Mouse (Mus musculus) lung, postnatal 14 days (tissue): ENCODE results near the gene Wnt11.

ENCODE experiments used
- DNase-seq: peaks from one replicate; pipeline ENCODE4 v3.0.0; 2021

The Wnt11 gene

GRCm38 (mm10) chr7:98834711-98835321 lies at the start of gene Wnt11:
Gene Wnt11 (plus strand): TSS chr7:98835112.
- DNase-seq, result peak; percentile 64

DNA sequence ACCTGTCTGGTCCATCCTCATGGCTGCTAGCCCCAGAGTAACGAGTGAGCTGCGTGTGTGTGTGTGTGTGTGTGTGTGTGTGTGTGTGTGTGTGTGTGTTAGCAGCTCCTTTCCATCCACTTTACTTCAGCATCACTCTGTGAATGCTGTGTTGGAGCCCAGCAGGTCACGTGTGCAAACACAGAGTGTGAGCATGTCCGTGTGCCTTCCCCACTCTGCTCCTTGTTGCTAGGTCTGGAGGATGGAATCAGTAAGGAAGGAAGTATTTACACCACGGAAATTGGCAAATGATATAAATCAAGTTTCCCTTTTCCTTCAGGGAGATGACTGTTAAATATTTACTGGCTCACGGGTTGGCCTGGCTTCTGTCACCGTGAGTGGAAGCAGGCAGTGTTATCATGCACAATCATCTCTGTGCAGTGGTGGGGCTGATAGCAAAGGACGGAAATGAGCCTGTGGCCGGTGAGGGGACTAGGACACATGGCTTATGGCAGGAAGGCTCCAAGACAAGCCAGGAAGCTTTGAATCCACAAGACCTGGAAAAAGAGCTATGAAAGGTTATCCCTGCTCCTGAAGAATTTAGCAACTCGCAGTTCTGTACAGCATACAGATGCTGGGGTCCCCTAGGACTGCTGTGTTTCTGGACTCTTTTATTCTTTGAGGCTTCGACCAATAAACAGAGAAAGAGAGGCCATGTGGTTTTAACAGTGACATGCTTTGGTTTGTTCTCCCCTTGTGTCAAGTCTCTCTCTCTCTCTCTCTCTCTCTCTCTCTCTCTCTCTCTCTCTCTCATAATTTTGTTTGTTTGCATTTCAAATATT lies 47.9 kb upstream of the Wnt11 start:
- DNase-seq, result no peak

DNA sequence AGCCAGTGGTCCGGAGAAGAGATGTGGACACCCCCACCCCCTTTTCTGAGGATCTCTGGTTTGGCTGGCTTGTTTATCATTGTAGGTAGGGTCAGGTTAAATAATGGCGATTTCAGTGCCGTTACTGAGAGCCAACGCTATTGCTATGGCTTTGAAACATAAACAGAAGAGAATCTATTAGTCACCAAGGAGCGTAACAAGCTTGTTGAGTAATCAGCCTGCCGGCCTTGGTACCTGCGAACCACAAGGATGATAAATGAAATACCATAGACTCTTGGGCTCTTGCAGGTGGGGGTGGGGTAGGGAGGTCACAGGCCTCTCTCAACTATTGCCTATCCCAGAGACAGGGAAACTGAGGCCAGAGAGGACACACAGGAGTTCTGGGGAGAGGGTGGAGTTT lies 46.2 kb upstream of the Wnt11 start:
- no peak for DNase-seq

DNA sequence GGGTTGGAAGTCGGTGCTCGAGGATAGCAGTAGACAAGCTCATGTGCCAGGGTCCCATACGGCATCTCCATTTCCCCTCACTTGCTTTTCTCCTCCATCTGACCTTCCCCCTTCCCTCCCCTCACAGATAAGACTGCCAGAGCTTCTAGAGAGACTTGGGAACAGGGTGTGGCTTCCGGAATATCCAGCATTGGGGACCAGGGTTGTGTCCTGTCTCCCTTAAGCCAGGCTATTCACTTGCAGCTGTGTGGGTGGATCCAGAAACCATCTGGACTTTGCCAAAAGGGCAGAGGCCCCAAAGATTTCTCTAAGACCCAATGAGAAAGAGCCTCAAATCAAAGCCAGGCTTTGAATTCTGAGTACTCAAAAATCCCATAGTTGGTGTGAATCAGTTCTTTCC lies 45.8 kb upstream of the Wnt11 start:
- DNase-seq, result no peak

GRCm38 (mm10) chr7:98791864-98792263 lies 43.0 kb upstream of the Wnt11 start:
- DNase-seq, result no peak

DNA sequence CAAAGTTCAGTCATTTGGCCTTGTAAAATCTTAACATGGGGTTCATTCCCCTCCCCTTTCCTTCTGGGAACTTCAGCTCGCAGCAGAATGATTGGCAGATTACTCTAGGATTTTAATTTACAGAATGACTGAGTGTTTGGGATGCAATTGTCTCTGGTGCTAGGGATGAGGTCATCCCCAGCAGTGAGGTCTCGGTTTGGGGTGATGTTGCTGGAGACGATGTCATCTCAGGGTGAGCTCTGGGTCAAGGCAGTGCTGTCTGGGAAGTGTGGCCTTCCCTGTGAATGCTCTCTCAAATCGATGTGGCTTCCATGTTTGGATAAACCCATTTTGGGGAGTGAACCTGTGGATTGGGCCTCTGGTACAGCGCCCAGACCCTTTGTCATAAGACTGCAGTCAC lies 41.1 kb upstream of the Wnt11 start:
- no peak for DNase-seq

DNA sequence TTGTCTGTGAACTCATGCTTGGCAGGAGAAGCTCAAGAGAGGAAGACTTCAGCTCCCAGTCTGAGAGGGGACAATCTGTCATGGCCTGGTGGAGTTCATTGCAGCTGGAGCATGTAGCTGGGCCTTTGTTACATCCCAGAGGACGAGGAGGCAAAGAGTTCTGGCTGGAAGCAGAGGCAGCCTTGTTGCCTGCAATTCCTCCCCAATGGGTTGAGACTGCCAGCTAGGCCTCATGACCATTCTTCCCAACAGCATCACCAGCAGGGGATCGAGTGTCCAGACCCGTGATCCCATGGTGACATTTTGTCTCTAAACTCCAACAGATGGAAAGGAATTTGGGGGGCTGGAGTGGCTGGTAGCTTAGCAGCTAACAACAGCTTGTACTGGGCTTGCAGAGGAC lies 40.5 kb upstream of the Wnt11 start:
- no peak for DNase-seq

DNA sequence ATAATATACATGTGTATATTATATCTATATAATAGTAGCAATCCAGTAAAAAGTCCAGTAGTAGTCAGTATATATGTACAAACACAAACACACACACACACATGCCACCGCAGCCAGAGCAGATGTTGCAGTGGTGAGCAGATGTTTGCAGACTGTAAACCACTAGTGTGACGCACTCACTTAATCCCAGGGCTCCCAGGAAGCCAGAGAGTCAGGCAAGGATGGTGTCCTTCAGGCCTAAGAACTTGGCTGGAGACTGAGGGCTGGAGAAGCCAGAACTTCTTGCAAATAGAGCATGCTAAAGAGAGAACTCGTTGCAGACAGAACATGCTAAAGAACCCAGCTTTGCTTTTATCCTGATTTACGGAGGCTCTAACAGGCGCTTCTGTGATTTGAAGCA lies 39.3 kb upstream of the Wnt11 start:
- no peak for DNase-seq

DNA sequence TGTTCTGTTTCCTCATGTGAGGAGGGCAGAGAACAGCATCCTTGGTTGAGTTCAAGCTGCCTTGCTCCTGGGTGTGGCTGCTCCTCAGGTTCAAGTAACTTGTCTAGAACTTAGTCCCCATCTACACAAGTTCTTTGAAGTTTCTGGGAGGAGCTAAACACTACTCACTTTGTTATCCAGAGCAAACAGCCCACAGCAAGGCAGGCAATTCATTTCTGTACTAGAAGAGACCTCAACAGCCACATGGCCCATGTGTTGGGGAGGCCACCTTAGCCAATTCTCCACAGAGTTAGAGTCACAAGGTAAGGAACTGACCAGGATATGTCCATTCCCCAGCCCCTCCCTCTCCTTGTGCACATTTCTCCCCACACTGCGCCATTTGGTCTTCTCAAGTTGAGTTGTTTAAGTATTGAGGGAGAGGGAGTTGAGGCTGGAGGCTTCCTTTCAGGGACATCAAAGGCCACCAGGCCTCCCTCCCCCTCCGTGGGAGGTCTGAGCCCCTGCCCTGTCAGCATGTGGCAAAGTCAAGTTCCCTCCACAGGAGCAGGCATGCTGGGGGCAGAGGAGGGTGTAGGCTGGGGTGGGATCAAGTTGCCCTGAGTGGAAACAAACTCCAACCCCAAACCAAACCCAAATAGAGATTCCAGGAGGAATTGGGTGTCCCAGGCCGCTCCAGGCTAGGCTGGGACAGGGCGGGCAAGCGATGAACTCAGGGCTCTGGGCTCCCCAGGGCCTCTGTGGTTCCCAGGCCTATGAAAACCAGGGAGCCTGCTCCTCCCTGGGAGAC lies 37.4 kb upstream of the Wnt11 start:
- DNase-seq, result no peak

DNA sequence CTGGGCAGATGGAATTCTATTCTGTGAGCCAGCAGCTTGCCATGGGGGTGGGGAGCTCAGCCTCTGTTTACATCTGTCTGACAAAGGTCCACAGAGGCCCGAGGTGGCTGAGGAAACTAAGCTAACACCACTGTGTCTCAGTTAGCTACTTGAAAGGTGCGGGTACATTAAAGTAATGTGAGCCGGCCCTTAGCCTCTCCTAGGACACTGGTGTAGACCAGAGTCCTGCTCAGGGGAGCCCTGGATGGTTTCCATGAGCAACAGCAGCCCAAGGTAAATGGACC lies 36.8 kb upstream of the Wnt11 start:
- DNase-seq, result no peak

DNA sequence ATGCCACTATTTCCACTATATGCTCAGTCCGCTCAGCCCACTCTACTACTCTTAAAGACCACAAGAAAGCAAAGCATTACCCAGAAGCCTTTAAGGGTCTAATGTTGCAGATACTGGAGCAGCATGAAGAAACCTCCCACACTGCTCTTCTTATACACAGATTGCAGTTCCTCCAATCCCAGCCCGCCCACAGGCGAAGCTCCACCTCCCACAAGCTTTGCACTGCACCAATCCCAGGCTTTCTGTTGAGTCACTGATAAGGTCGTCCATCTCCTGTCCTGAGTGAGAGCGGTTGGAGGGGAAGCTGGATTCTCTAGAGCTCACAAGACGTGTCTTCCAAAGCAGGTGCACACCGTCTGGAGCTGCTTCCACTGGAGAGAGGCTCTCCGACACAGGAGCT lies 34.5 kb upstream of the Wnt11 start:
- DNase-seq, result no peak

GRCm38 (mm10) chr7:98801086-98801485 lies 33.8 kb upstream of the Wnt11 start:
- no peak for DNase-seq

DNA sequence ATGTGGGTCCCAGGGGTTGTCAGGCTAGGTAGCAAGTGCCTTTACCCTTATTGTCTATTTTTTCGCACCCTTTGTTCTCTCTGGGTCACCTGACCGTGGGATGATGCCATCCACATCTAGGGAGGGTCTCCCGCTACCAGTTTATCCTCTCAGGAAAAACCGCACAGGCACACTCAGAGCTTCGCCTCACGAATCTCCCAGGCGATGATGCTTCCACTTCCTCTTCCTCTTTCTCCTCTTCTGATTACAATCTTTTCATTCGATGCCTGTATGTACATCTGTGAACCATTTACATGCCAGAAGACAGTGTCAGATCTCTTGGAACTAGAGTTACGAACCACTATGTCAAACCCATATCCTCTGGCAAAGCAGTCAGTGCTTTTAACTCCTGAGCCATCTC lies 31.7 kb upstream of the Wnt11 start:
- DNase-seq, result no peak

DNA sequence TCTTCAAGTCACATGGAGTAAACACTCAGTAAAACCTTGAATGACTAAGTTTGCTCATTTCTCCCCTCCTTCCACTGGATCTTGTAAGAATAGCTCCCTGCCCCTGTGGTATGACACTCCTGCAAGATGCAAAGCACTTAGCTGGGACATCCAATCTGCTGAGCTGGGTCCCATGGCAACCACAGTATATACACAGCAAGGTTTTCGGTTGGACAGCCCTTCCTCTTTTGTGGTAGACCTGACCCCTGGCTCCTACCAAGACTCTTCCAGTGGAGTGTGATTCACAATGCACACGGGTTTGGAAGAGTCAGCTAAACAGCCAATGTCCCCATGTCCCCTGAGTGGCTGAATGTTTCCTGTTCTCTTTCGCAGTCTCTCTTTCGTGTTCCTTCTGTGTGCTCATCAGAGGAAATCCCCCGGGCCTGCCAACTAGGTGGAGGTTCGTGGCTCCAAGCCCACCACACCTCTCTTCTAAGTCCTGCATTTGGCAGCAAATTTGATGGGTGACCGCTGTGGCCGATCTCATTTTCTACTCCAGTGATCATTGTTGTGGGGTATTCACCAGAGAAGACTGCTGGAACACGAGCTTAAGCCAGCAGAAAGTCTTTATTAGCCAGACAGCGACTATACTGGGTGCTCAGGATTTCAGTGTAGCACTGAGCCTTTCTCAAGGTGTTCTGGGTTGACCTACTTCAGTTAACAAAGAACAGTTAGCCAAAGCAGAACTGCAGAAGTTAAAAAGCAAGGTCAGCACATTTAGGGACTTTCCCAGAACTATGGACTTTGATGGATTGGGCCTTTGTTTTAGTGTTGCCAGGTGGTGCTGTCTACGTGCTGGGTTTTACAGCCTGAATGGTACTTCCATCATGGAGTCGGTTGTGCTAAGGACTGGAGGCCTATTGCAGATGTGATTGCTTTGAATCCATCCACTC lies 29.8 kb upstream of the Wnt11 start:
- DNase-seq, result no peak

DNA sequence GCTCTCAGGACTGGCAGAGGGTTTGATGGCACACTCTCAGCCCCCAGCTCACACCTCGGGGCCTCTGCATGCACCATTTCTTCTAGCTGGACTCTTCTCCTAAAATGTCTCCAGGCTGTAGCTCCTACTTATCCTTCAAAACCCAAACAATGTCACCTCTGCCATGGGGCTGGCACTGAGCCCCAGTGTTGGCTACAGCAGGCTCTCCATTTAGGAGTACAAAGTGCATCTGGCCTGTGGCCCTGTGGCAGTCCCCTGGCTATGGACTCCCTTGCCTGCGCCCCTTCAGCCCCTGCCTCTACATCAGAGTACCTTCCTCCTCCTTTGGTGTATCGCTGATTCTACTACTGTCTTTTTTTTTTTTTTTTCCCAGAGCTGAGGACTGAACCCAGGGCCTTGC lies 28.0 kb upstream of the Wnt11 start:
- DNase-seq, result no peak

DNA sequence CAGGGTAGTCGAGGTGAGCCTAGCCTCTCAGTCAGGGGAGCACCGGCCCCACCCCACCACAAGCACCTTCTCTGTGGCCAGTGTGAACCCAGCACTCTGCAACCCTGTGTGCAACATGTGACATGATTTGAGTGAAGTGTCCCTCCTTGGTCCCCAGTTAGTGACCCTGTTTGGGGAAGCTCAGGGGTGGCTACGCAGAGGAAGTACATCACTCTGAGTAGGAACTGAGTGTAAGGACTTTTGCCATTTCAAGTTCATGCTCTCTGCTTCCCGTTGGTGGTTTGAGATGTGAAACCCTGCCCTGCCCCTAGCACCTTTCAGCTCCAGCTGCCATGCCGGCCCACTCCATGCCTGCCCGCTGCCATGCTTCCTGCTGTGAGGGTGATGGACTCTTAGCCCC lies 25.5 kb upstream of the Wnt11 start:
- no peak for DNase-seq

DNA sequence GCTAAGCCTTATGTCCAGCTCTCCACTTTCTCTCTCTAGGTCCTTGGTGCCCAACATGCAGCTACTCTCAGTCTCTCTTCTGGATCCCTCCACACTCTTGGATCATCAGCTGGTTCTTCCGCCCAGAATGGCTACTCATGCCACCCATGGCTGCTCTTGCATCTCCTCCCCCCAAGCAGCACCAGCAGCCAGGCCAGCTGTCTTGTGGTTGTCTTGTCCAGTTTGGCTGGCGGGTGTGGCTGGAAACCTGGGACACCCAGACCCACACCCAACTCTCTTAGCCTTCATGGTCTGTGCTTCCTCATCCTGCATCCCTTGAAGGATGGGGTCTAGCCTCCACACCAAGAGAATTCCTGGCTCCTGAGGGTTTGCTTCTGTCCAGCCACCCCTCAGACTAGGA lies 24.3 kb upstream of the Wnt11 start:
- no peak for DNase-seq

DNA sequence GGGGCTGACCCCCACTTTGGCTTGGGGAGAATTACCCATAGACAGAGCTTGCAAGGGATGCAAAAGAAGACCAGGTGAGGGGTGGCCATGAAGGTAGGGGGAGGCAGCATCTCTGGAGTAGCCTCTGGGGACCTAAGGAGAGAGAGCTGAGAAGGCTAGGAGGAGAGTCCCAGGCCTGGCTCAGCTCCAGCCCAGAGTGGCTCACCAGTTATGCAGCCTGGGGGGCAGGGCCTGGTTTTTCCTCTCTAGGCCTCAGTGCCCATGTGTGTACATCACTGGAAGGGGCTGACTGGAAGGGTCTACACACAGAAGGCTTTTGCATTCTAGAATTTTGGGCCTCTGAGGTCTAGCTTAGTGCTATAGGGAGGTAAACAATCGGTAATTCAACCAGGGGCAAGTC lies 14.4 kb upstream of the Wnt11 start:
- no peak for DNase-seq

DNA sequence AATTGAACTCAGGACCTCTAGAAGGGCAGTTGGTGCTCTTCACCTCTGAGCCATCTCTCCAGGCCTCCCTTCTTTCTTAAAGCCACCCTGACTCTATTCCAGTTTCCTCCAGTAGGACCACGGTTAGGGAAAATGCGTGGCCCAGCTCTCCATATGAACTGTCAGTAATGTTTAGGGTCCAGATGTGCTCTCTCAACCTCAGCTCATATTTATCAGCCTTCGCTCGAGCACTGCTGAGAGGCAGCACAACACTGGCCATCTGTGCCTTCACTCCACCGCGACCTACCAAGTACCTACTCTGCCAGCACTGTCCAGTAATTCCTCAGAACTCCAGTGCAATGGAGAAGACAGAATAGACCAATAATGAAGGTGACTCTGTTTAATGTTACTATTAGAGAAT lies 12.0 kb upstream of the Wnt11 start:
- no peak for DNase-seq

DNA sequence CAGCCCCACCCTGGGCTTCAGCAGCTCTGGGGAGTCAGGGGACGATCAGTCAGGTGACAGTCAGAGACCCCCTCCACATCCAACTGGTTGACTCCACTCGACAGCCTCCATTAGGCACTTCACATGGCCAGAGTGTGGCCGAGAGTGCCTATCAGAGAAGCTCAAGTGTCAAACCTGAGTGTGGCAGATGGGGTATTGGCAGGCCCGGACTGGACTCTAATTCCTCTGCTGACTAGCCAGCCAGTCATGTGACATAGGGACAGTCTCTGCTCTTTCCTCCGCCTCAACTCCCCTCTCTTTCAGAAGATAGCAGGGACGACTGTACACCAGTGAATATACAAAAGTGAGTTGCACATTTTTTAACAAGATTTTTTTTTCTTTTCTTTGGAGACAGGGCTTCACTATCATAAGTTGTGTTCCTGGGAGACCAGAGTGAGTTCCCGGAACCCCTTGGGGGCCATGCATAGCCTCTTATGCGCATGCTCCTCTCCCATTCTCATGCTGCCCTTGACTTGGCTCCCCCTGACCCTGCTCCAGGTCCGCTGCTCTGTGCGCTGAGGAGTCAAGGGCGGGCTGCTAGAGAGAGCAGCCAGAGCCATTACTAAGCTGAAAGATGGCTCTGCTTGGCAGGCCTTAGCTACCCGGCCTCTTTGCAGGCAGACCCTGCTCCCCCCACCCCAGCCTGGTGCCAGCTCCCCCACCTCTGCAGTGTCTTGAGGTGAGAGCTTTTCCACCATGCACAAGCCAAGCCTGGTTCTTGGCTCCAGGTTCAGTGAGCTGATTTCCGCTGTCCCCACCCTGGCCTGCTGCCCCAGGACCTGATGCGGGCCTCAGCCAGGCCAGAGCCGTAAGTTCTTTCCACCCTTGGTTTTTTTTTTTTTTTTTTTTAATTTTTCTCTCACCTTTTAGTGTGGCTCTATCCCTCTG lies 10.8 kb upstream of the Wnt11 start:
- no peak for DNase-seq

GRCm38 (mm10) chr7:98828052-98828451 lies 6.9 kb upstream of the Wnt11 start:
- DNase-seq, result no peak

- DNase-seq, result no peak
These were observed 6.0 kb upstream of the Wnt11 start for GRCm38 (mm10) chr7:98828876-98829275.
